Mouse (Mus musculus) embryonic facial prominence, embryonic 12.5 days (tissue): Measurements from ENCODE around the gene Tmprss2. TPM values are rescaled to one million over a fixed set of nuclear protein-coding genes. Genes with fewer than 3 reads are reported as not detected.
A peak's percentile ranks its signal among the peaks of the same experiment; 100 is the strongest.

Experiments
- ATAC-seq: fragments of 200-750 bp; cut with Nextera tagmentation; 2 replicates; pipeline ENCODE4 v1.8.0; 2017; ENCODE audit not compliant: insufficient number of reproducible peaks, insufficient read depth, low FRiP score, low TSS enrichment
- H3K27ac ChIP-seq: fragments of 300-500 bp; sonication (generic); 2 replicates; pipeline ENCODE4 v1.5.1; 2016; ENCODE audit warnings: mild to moderate bottlenecking
- H3K27me3 ChIP-seq: fragments of 300-500 bp; sonication (generic); 2 replicates; pipeline ENCODE4 v1.6.1; 2016; ENCODE audit warnings: mild to moderate bottlenecking, moderate library complexity
- H3K36me3 ChIP-seq: fragments of 300-500 bp; sonication (generic); 2 replicates; pipeline ENCODE4 v1.6.1; 2016; ENCODE audit warnings: mild to moderate bottlenecking
- H3K4me1 ChIP-seq: fragments of 300-500 bp; sonication (generic); 2 replicates; pipeline ENCODE4 v1.6.1; 2016
- H3K4me2 ChIP-seq: fragments of 300-500 bp; sonication (generic); replicated peaks from 2 replicates; pipeline ENCODE4 v1.6.1; 2016; ENCODE audit warnings: mild to moderate bottlenecking, moderate library complexity
- H3K4me3 ChIP-seq: fragments of 300-500 bp; sonication (generic); 2 replicates; pipeline ENCODE4 v1.5.1; 2016; ENCODE audit warnings: mild to moderate bottlenecking
- H3K9ac ChIP-seq: fragments of 300-500 bp; sonication (generic); 2 replicates; pipeline ENCODE4 v1.6.1; 2016; ENCODE audit warnings: mild to moderate bottlenecking, moderate library complexity
- H3K9me3 ChIP-seq: fragments of 300-500 bp; sonication (generic); 2 replicates; pipeline ENCODE4 v1.6.1; 2016; ENCODE audit warnings: mild to moderate bottlenecking, moderate library complexity
- WGBS: fragments of 180-500 bp; shearing (Covaris S2); methylation state at CpG from one replicate; pipeline ENCODE4 v1.1.7; 2016; 5-methylcytosine and 5-hydroxymethylcytosine counted together
- polyA plus RNA-seq: library from polyadenylated mRNA; unstranded; fragments of >200 nt; fragmentation: Nextera tagmentation; extraction: Ambion mirVana; gene quantifications from 2 replicates; pipeline ENCODE4 v1.2.1, GENCODE M21; 2016

The Tmprss2 gene
- polyA plus RNA-seq, 1 experiment from 2014 or later = 1.5 TPM

DNA sequence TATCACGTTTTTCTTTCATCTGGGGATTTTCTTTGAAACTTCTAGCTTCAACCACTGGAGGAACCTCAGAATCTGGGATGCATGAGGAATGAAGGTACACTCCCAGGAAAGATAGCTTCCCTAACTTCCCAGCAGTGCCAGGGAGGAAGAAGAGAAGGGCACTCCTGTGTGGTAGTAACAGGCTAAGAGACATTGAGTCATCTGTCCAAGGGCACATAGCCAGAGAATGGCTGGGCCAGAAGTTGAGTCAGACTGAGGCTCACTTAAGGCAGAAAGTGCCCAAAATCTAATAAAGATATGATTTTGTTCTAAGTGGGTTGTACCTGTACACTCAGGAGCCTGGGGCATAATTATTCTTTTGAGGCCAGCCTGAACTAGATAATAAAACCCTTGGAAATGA is 41.6 kb downstream of the Tmprss2 start:
- Histone ChIP-seq H3K36me3 (no peaks in the 10 kb centered on the region), H3K9me3 (no peaks in the 10 kb centered on the region), H3K4me1 (no peaks in the 10 kb centered on the region), H3K9ac (no peak overlapping the region), H3K4me2 (no peak overlapping the region), H3K27me3 (no peaks in the 10 kb centered on the region), H3K4me3 (no peak overlapping the region), H3K27ac (no peak overlapping the region)
- 47% methylated on average over 1 of the region's 1 CpGs for WGBS
- ATAC-seq = no peak

DNA sequence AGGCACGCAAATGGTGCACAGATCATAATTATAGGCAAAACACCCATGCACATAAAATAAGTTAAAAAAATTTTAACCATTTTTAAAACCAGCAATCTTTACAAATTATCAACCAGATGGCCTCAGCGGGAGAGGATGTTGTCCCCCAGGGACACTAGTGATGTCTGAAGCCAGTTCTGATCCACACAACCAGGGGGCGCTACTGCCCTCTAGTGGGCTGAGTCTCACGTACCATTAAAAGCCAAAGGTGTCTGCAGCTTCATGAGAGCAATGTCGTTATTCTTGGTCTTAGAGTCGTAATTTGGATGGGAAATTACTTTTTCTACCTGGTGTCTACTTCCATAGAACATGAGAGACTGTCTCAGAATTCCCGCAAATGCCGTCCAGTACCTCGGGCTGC is 42.3 kb downstream of the Tmprss2 start:
- Histone ChIP-seq H3K27ac (no peak overlapping the region), H3K9me3 (no peaks in the 10 kb centered on the region), H3K4me3 (no peak overlapping the region), H3K4me2 (no peak overlapping the region), H3K36me3 (no peaks in the 10 kb centered on the region), H3K27me3 (no peaks in the 10 kb centered on the region), H3K4me1 (no peaks in the 10 kb centered on the region), H3K9ac (no peak overlapping the region)
- WGBS = 64% methylated on average over 9 of the region's 9 CpGs
- no peak for ATAC-seq

DNA sequence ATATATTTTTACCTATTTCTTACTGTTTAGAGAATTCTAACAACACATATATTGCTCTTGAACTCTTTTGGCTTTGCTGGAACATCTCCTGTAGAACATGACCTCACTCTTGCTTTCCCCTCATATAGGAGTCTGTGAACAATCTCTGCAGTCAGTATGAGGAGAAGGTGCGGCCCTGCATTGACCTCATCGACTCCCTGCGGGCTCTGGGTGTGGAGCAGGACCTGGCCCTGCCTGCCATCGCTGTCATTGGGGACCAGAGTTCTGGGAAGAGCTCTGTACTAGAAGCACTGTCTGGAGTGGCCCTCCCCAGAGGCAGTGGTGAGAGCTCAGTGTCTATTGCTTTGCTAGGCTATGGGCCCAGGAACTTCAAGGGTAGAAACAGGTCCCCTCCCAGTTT is 66.7 kb downstream of the Tmprss2 start:
- WGBS = 78% methylated on average over 4 of the region's 4 CpGs
- Histone ChIP-seq H3K27me3 (no peaks in the 10 kb centered on the region), H3K9me3 (no peaks in the 10 kb centered on the region), H3K4me3 (no peak overlapping the region), H3K36me3 (no peaks in the 10 kb centered on the region), H3K4me2 (no peak overlapping the region), H3K9ac (no peak overlapping the region), H3K4me1 (no peaks in the 10 kb centered on the region), H3K27ac (no peak overlapping the region)
- ATAC-seq = no peak

DNA sequence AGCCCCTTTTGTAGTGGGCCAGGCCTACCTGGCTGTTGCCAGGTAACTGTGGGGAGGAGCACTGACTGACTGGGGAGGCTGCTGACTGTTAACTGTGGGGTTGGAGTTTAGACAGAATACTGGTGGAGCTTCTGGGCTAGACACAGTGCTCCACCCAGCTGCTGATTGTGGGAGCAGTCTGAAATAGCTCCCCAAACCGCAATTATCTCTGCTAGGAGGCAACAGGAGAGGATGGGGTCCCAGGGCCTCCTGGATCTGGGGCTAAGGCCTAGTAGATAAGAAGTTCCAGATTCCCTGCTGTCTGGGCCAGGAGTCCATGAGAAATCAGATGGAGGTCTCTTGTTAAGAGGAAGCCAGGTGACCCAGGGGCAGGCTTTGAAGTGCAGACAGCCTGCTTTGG is 74.1 kb downstream of the Tmprss2 start:
- no peaks in the 10 kb centered on the region for H3K36me3 ChIP-seq
- no peak overlapping the region for H3K9ac ChIP-seq
- H3K9me3 ChIP-seq = no peaks in the 10 kb centered on the region
- peak overlapping the region; percentile 6; the same call in 1 of the 2 replicates for H3K27ac ChIP-seq
- no peak overlapping the region for H3K4me3 ChIP-seq
- H3K27me3 ChIP-seq = no peaks in the 10 kb centered on the region
- H3K4me1 ChIP-seq = peaks cover 26% of the 10 kb centered on the region
- peak overlapping the region; percentile 28; the same call in 1 of the 2 replicates for H3K4me2 ChIP-seq
- ATAC-seq = no peak
- 43% methylated on average over 1 of the region's 1 CpGs for WGBS

DNA sequence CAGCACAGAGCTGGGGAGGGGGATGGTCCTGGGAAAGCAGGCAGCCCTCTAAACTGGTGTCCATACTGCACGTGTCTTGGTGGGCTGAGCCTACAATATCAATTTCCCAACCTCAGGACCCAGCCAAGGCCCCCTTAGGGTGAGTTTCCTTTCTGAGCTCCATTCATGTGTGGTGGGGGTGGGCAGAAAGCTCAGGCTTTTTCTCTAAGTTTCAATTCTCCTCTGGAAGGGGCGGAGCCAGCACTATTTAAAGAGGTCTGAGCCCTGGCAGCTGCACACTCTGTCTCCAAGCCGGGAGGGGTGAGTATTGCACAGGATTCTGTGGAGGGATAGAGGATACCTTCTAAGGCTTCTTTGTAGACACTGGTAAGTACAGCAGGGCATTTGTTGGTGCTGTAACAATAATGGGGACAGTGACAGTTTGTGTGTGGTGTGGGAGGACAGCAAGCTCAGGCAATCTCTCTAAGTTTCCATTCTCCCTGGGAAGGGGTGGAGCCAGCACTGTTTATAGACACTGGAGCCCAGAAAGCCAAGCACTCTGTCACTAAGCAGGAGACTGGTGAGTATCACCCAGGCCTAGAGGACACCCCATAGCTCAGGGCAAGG is 75.1 kb downstream of the Tmprss2 start:
- Histone ChIP-seq H3K9me3 (no peaks in the 10 kb centered on the region), H3K36me3 (no peaks in the 10 kb centered on the region), H3K27me3 (no peaks in the 10 kb centered on the region), H3K9ac (no peak overlapping the region), H3K4me3 (no peak overlapping the region), H3K4me2 (peak overlapping the region; percentile 28), H3K4me1 (peaks cover 26% of the 10 kb centered on the region), H3K27ac (peak overlapping the region; percentile 72)
- ATAC-seq = peak; percentile 83
- 9% methylated on average over 3 of the region's 3 CpGs for WGBS

DNA sequence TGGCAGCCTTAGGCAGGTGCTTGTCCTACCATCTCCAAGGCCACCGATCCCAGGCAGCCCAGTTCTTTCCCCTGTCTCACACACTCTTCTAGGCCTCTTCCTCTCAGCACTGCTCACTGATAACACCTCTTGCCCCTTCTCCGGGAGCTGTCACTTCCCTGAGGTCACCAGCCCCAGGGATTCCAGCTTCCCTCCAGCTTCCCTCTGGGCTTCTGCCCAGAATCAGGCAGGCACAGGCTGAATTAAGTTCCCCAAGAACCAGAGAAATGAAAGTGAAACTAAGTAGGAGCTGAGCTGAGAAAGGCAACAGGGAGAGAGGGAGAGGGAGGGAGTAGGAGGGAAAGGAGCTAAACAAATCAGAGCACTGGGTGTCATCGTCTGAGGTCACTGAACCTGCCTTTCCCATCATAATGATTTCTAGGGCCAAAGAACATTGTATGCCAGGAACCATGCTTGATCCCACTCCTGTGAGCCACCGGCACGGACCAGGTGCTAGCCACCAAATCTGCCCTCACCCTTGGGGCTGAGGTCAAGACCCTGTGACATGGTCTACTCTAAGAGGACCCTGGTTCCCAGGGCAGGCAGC is 76.0 kb downstream of the Tmprss2 start:
- H3K9ac ChIP-seq = 0 out of 2 replicates have a peak overlapping the region, but pooled peaks have one; percentile 24
- WGBS = 40% methylated on average over 5 of the region's 5 CpGs
- no peaks in the 10 kb centered on the region for H3K27me3 ChIP-seq
- H3K4me1 ChIP-seq = peaks cover 26% of the 10 kb centered on the region
- ATAC-seq = no peak
- no peaks in the 10 kb centered on the region for H3K9me3 ChIP-seq
- 0 out of 2 replicates have a peak overlapping the region, but pooled peaks have one; percentile 11 for H3K4me2 ChIP-seq
- no peak overlapping the region for H3K4me3 ChIP-seq
- H3K36me3 ChIP-seq = no peaks in the 10 kb centered on the region
- peak overlapping the region; percentile 72 for H3K27ac ChIP-seq

DNA sequence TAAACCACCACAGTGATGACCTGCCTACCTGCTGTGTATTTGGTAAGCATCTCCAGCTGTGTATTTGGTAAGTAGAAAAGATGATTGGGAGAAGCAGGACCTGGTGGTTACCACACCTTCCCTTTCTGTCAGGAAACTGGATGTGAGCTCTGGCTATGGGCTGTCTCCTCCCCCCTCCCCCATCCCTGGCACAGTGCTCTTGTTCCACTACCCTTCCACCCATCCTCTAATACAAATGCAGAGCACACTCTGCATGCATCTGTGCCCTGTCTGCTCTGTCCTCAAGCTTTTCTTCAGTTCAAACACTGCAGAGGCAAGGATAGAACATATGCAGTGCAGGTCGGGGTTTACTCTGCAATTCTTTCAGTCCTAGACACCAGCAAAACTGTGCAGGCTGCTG is 76.5 kb downstream of the Tmprss2 start:
- H3K27me3 ChIP-seq = no peaks in the 10 kb centered on the region
- H3K9ac ChIP-seq = 0 out of 2 replicates have a peak overlapping the region, but pooled peaks have one; percentile 24
- no peaks in the 10 kb centered on the region for H3K36me3 ChIP-seq
- no peak overlapping the region for H3K4me3 ChIP-seq
- H3K4me2 ChIP-seq = 0 out of 2 replicates have a peak overlapping the region, but pooled peaks have one; percentile 11
- H3K9me3 ChIP-seq = no peaks in the 10 kb centered on the region
- H3K27ac ChIP-seq = peak overlapping the region; percentile 72; the same call in 1 of the 2 replicates
- WGBS = 47% methylated on average over 1 of the region's 1 CpGs
- ATAC-seq = no peak
- peaks cover 26% of the 10 kb centered on the region for H3K4me1 ChIP-seq

DNA sequence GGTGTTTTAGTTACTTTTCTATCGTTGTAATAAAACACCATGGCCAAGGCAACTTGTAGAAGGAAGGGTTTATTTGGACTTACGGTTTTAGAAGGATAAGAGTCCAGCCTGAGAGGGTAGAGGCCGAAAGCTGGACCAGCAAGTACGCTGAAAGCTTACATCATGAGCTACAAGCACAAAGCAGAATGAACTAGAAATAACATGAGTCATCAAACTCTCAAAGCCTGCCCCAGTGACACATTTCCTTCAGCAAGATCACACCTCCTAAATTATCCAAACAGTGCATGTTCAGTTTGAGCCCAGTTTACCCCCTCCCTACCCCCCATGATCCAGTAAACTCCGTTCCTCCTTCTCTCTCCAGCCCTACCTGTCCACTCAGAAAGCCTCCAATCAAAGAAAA is 77.2 kb downstream of the Tmprss2 start:
- H3K36me3 ChIP-seq = no peaks in the 10 kb centered on the region
- H3K9ac ChIP-seq = no peak overlapping the region
- H3K27ac ChIP-seq = no peak overlapping the region
- H3K4me2 ChIP-seq = no peak overlapping the region
- ATAC-seq = no peak
- 88% methylated on average over 5 of the region's 5 CpGs for WGBS
- H3K4me1 ChIP-seq = peaks cover 26% of the 10 kb centered on the region
- H3K9me3 ChIP-seq = no peaks in the 10 kb centered on the region
- no peak overlapping the region for H3K4me3 ChIP-seq
- no peaks in the 10 kb centered on the region for H3K27me3 ChIP-seq

DNA sequence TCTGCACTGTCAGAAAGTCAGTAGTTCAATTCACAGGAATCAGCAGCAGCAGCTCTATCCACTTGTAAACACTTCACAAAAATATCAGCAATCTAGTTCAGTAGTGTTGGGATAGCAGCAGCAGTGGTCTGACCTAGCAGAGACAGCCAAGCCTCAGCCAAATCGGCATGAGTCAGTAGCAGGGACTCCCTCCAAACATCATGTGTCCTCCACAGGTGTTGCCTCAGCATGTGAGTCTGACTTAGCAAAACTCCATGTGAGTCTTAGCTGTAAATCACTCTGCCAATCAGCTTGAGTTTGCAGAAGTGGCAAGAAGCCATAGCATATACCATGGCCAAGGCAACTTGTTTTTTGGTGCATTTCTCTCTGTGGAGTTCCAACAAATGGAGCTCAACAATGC is 77.9 kb downstream of the Tmprss2 start:
- WGBS = 86% methylated on average over 1 of the region's 1 CpGs
- ATAC-seq = no peak
- Histone ChIP-seq H3K4me3 (no peak overlapping the region), H3K27me3 (no peaks in the 10 kb centered on the region), H3K9ac (no peak overlapping the region), H3K27ac (no peak overlapping the region), H3K4me1 (peaks cover 26% of the 10 kb centered on the region), H3K9me3 (no peaks in the 10 kb centered on the region), H3K4me2 (no peak overlapping the region), H3K36me3 (no peaks in the 10 kb centered on the region)

DNA sequence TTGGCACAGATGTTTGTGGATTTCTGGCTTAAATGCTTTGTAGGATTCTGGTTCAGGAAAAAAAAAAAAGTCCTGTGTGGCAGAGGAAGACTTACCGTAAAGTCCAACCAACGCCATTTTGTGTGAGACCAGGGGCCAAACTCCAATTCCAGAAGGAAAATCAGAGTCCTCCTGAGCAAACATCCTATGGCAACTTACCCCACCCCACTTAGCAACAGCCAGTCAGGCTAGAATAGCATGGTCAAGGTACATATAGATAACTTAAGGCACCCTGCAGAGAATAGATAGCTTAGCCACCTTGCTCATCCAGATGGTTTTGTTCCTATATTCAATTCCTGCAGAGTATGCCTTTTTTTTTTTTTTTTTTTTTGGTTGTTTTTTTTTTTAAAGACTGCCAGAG is 81.8 kb downstream of the Tmprss2 start:
- ATAC-seq = no peak
- Histone ChIP-seq H3K27ac (no peak overlapping the region), H3K4me3 (no peak overlapping the region), H3K9ac (no peak overlapping the region), H3K4me1 (no peaks in the 10 kb centered on the region), H3K4me2 (no peak overlapping the region), H3K36me3 (no peaks in the 10 kb centered on the region), H3K27me3 (no peaks in the 10 kb centered on the region), H3K9me3 (no peaks in the 10 kb centered on the region)
- 87% methylated on average over 2 of the region's 2 CpGs for WGBS

DNA sequence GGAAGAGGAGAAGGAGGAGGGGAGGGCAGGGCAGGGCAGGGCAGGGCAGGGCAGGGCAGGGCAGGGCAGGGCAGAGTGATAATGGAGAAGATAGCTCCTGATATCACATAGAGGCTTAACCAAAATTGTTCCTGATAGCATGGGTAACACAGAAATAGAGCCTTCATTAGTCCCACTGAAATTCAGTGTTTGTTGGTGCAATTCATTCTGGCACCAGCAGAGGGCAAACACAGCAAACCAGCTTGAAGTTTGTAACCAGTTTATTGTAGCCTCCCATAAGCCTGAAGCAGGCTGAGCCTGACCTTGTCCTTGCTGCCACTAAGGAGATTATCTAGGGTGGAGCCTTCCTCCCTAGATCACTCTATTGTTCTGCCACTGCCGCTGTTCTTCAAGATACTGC is 88.0 kb downstream of the Tmprss2 start:
- WGBS = 26% methylated on average over 1 of the region's 1 CpGs
- ATAC-seq = no peak
- H3K9me3 ChIP-seq = no peaks in the 10 kb centered on the region

DNA sequence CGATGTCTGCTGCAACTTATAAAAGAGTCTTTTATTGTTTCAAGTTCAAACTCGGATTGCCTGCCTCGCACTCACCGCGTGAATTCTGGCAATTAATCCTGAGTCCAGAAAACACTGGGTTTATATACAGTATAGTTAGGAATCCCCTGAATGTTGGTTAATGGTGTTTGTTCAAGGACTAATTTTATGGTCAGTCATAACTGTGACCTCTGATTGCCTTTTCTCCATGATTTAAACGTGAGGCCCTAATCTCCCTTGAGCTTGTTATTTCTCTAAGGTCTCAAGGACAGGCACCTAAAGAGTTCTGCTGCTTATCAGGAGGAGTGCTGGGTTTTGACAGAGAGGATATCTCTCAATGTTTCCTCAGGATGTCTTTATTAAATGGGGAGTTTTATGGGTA is 89.0 kb downstream of the Tmprss2 start:
- H3K9ac ChIP-seq = no peak overlapping the region
- H3K4me2 ChIP-seq = no peak overlapping the region
- H3K9me3 ChIP-seq = no peaks in the 10 kb centered on the region
- no peaks in the 10 kb centered on the region for H3K4me1 ChIP-seq
- no peaks in the 10 kb centered on the region for H3K36me3 ChIP-seq
- WGBS = 76% methylated on average over 6 of the region's 6 CpGs
- no peak for ATAC-seq
- H3K27me3 ChIP-seq = no peaks in the 10 kb centered on the region
- H3K4me3 ChIP-seq = no peak overlapping the region
- no peak overlapping the region for H3K27ac ChIP-seq

More for the DNA sequence above, 88.0 kb downstream of the Tmprss2 start:
- Histone ChIP-seq H3K4me1 (no peaks in the 10 kb centered on the region), H3K36me3 (no peaks in the 10 kb centered on the region), H3K27ac (no peak overlapping the region), H3K27me3 (no peaks in the 10 kb centered on the region), H3K4me2 (no peak overlapping the region), H3K4me3 (no peak overlapping the region), H3K9ac (no peak overlapping the region)
